10 mouse cellular contexts compared by ENCODE assay signal in genomic region chr13:44231868-44232715, GRCm38 (mm10).
DNase-seq lines count a peak whose midpoint lies in the region.
"Had no signal": no experiment of that assay in that cellular context is flagged by ENCODE, and none has a peak within 500 bp of the region (broad histone marks: within the 10 kb centered on the region; RNA-seq: fewer than 3 reads in every experiment).

No protein-coding gene starts in this region.

- DNase-seq in heart, adult 11 months = peak; percentile 97
- DNase-seq in heart, postnatal 14 days = no peak
- DNase-seq in forelimb bud, embryonic 11.5 days (ENCODE audit: low read depth, low spot score) = peak; percentile 81
- peak; percentile 37 to 52 for DNase-seq in layer of hippocampus, postnatal 25 days (ENCODE audit: extremely low spot score in 1 of 2, low spot score in 1 of 2)
- peak; percentile 95 for DNase-seq in retina, postnatal 1 day
- no peak for DNase-seq in lung, postnatal 14 days
- DNase-seq in liver (no peak), adipocyte (ENCODE audit: low spot score) (no peak)
- DNase-seq: cerebellum, postnatal 25 days; lung, embryonic 14.5 days had no signal

- intact Hi-C loops in heart, postnatal 14 days (cut with DNase I) = no loop called here

Comparison
In these comparisons a context has a peak if more than half of its experiments do, and no peak if none do; other contexts are left out.
1. DNase-seq: peak in heart, adult 11 months (single experiment), forelimb bud, embryonic 11.5 days (single experiment), layer of hippocampus, postnatal 25 days (2 of 2) and retina, postnatal 1 day (single experiment); none in heart, postnatal 14 days (0 of 2), lung, postnatal 14 days (single experiment), liver (single experiment) and adipocyte (single experiment).